In genomic region chr5:72882412-72882765, GRCm38 (mm10) we compare ENCODE assay signal across 15 mouse cellular contexts. TPM values are rescaled to one million over a fixed set of nuclear protein-coding genes. Genes with fewer than 3 reads are reported as not detected.
A peak's percentile ranks its signal among the peaks of the same experiment; 100 is the strongest.
DNase-seq lines count a peak whose midpoint lies in the region; ATAC-seq and TF ChIP-seq lines count a peak whose summit lies in the region.
"Had no signal": no experiment of that assay in that cellular context is flagged by ENCODE, and none has a peak within 500 bp of the region (broad histone marks: within the 10 kb centered on the region; RNA-seq: fewer than 3 reads in every experiment).

No protein-coding gene starts in this region.

- no peak for TF ChIP-seq CTCF in gastrocnemius, adult 2 months (IDR thresholded peaks at IDR 0.05)
- TF ChIP-seq CTCF in bone marrow macrophage, adult 2 months (IDR thresholded peaks at IDR 0.05; ENCODE audit: low read depth, low read length), result no peak
- TF ChIP-seq CTCF in liver, postnatal 0 days (IDR thresholded peaks at IDR 0.05; ENCODE audit: low read depth), result no peak

- H3K4me3 ChIP-seq in gastrocnemius, adult 2 months, result no peak overlapping the region
- H3K4me3 ChIP-seq in bone marrow macrophage, adult 2 months (ENCODE audit: insufficient read depth, low read length), result no peak overlapping the region
- H3K4me3 ChIP-seq in heart, embryonic 16.5 days (ENCODE audit: low read length), result no peak overlapping the region
- no peak overlapping the region for H3K4me3 ChIP-seq in liver, postnatal 0 days (ENCODE audit: low read depth, low read length)
- H3K4me3 ChIP-seq: embryonic facial prominence, embryonic 10.5 days; lung, embryonic 15.5 days; neural tube, embryonic 15.5 days had no signal

- H3K27ac ChIP-seq in gastrocnemius, adult 2 months, result peak overlapping the region; percentile 64
- peak overlapping the region; percentile 54 for H3K27ac ChIP-seq in bone marrow macrophage, adult 2 months (ENCODE audit: insufficient read depth, low read depth, low read length)
- H3K27ac ChIP-seq in heart, embryonic 16.5 days (ENCODE audit: low read length), result peak overlapping the region; percentile 92
- no peak overlapping the region for H3K27ac ChIP-seq in liver, postnatal 0 days (ENCODE audit: low read depth)
- H3K27ac ChIP-seq: embryonic facial prominence, embryonic 10.5 days; lung, embryonic 15.5 days; neural tube, embryonic 15.5 days had no signal

- TF ChIP-seq EP300 in liver, postnatal 0 days (IDR thresholded peaks at IDR 0.05; ENCODE audit: low read depth), result no peak

- WGBS in heart, embryonic 16.5 days, result 26% methylated on average over 2 of the region's 2 CpGs
- 33% methylated on average over 2 of the region's 2 CpGs for WGBS in liver, postnatal 0 days (ENCODE audit: insufficient replicate concordance)

- peak overlapping the region; percentile 17; the same call in 1 of the 2 replicates for H3K4me2 ChIP-seq in heart, embryonic 16.5 days (ENCODE audit: low read depth, low read length)
- H3K4me2 ChIP-seq in liver, postnatal 0 days (ENCODE audit: low read depth, low read length), result no peak overlapping the region
- H3K4me2 ChIP-seq: lung, embryonic 15.5 days; neural tube, embryonic 15.5 days had no signal

- no peaks in the 10 kb centered on the region for H3K27me3 ChIP-seq in heart, embryonic 16.5 days (ENCODE audit: control insufficient read depth, insufficient read depth, low read length)
- H3K27me3 ChIP-seq in liver, postnatal 0 days (ENCODE audit: insufficient read depth, low read length), result no peaks in the 10 kb centered on the region
- H3K27me3 ChIP-seq: lung, embryonic 15.5 days; neural tube, embryonic 15.5 days; Patski had no signal

- no peaks in the 10 kb centered on the region for H3K36me3 ChIP-seq in heart, embryonic 16.5 days (ENCODE audit: control insufficient read depth, insufficient read depth)
- no peaks in the 10 kb centered on the region for H3K36me3 ChIP-seq in liver, postnatal 0 days (replicated peaks; ENCODE audit: insufficient read depth, low read length)
- H3K36me3 ChIP-seq: embryonic facial prominence, embryonic 10.5 days; lung, embryonic 15.5 days; neural tube, embryonic 15.5 days had no signal

- ATAC-seq in heart, embryonic 16.5 days (replicated peaks; ENCODE audit: extremely low read depth, insufficient read depth, low FRiP score), result peak; percentile 97
- peak; percentile 70 for ATAC-seq in liver, postnatal 0 days
- ATAC-seq: Patski had no signal

- H3K9me3 ChIP-seq in heart, embryonic 16.5 days (replicated peaks; ENCODE audit: control insufficient read depth, low read length), result no peaks in the 10 kb centered on the region
- H3K9me3 ChIP-seq in liver, postnatal 0 days (ENCODE audit: low read length), result no peaks in the 10 kb centered on the region
- H3K9me3 ChIP-seq: embryonic facial prominence, embryonic 10.5 days; lung, embryonic 15.5 days; neural tube, embryonic 15.5 days had no signal

- no peak for TF ChIP-seq POLR2A in bone marrow macrophage, adult 2 months (IDR thresholded peaks at IDR 0.05; ENCODE audit: borderline replicate concordance, low read depth, low read length)

- peaks cover 40% of the 10 kb centered on the region for H3K4me1 ChIP-seq in bone marrow macrophage, adult 2 months (ENCODE audit: control insufficient read depth, insufficient read depth, low read length)
- peaks cover 12% of the 10 kb centered on the region for H3K4me1 ChIP-seq in heart, embryonic 16.5 days (ENCODE audit: control insufficient read depth, insufficient read depth, low read length)
- H3K4me1 ChIP-seq in liver, postnatal 0 days (ENCODE audit: insufficient read depth), result peaks cover 5% of the 10 kb centered on the region; the same call in 1 of the 2 replicates
- H3K4me1 ChIP-seq: embryonic facial prominence, embryonic 10.5 days; lung, embryonic 15.5 days had no signal

- intact Hi-C loops in gastrocnemius, adult 2 months (cut with DNase I), result no loop called here
- intact Hi-C loops in gastrocnemius, postnatal 36 days (cut with DNase I), result no loop called here

- H3K9ac ChIP-seq in heart, embryonic 16.5 days (ENCODE audit: low read length), result no peak overlapping the region
- H3K9ac ChIP-seq in liver, postnatal 0 days (replicated peaks), result no peak overlapping the region
- H3K9ac ChIP-seq: lung, embryonic 15.5 days; neural tube, embryonic 15.5 days had no signal

- DNase-seq in gastrocnemius, adult 2 months, result no peak
- DNase-seq in gastrocnemius, postnatal 36 days, result no peak
- DNase-seq in liver, postnatal 0 days, result no peak
- DNase-seq in left cerebral cortex, adult 9 months (ENCODE audit: low spot score in 2 of 2), result no peak
- no peak for DNase-seq in cerebellum, postnatal 25 days
- DNase-seq: cerebellum, adult 9-10 months; kidney, adult 11 months; right cerebral cortex, adult 18-20 months; thymus, postnatal 25 days had no signal

RNA-seq across cellular contexts. Expression of gene Tec, which starts 14.1 kb away (rescaled TPM):
- 1 to 10 TPM; 1.2 to 1.4 TPM for total RNA-seq in gastrocnemius, adult 2 months (2021)
- 1 to 10 TPM; 1.3 to 1.9 TPM for total RNA-seq in gastrocnemius, postnatal 36 days (2021)
- polyA plus RNA-seq in bone marrow macrophage, adult 2 months (2012; ENCODE audit: insufficient read depth, insufficient read length, missing spikeins), result 68.4 and 71.7 TPM in 2 replicates
- 17.9 and 23.0 TPM in 2 replicates for polyA plus RNA-seq in heart, embryonic 16.5 days (2015; fragmentation: Nextera tagmentation; extraction: Ambion mirVana)
- 7.5 and 9.2 TPM in 2 replicates for polyA plus RNA-seq in liver, postnatal 0 days (2015; fragmentation: Nextera tagmentation; extraction: Ambion mirVana)

RNA-seq across cellular contexts. Expression of gene Slain2, which starts 31.7 kb away (rescaled TPM):
- total RNA-seq in gastrocnemius, adult 2 months (2021), result 100 to 1,000 TPM; 113 TPM
- 100 to 1,000 TPM in 1 of 2 experiments, 10 to 100 TPM in 1; 92.9 to 101 TPM for total RNA-seq in gastrocnemius, postnatal 36 days (2021)
- polyA plus RNA-seq in bone marrow macrophage, adult 2 months (2012; ENCODE audit: insufficient read depth, insufficient read length, missing spikeins), result 34.1 and 39.0 TPM in 2 replicates
- polyA plus RNA-seq in heart, embryonic 16.5 days (2015; fragmentation: Nextera tagmentation; extraction: Ambion mirVana), result 22.6 and 24.0 TPM in 2 replicates
- 4.2 and 5.5 TPM in 2 replicates for polyA plus RNA-seq in liver, postnatal 0 days (2015; fragmentation: Nextera tagmentation; extraction: Ambion mirVana)
